Mouse (Mus musculus): ENCODE results near the gene Psg26.
"Not testable (repeated sequence)": the region's sequence is repeated elsewhere in the genome, so short reads cannot be mapped to it uniquely, and the experiment has no call there.

Psg26 gene

GRCm38 (mm10) chr7:18484077-18484476 lies at the start of gene Psg26:
Psg26 (minus strand) TSS chr7:18484177.
- no peak for DNase-seq (ENCODE audit: low read depth, low spot score)

- no peak for DNase-seq (ENCODE audit: low read depth, low spot score)
Measured at GRCm38 (mm10) chr7:18533420-18533819, 49.4 kb upstream of the Psg26 start.

- no peak for DNase-seq (ENCODE audit: low read depth, low spot score)
Measured at GRCm38 (mm10) chr7:18532169-18532568, 48.2 kb upstream of the Psg26 start, which contains the start of gene Psg25. Psg25 (minus strand) TSS chr7:18532269.

GRCm38 (mm10) chr7:18524668-18525067 lies 40.7 kb upstream of the Psg26 start:
- DNase-seq (ENCODE audit: low read depth, low spot score), result no peak

GRCm38 (mm10) chr7:18512848-18513247 lies 28.9 kb upstream of the Psg26 start:
- not testable (repeated sequence) for DNase-seq (ENCODE audit: low read depth, low spot score)

- not testable (repeated sequence) for DNase-seq (ENCODE audit: low read depth, low spot score)
Measured at GRCm38 (mm10) chr7:18512417-18512816, 28.4 kb upstream of the Psg26 start.

GRCm38 (mm10) chr7:18511479-18511878 lies 27.5 kb upstream of the Psg26 start:
- no peak for DNase-seq (ENCODE audit: low read depth, low spot score)

- not testable (repeated sequence) for DNase-seq (ENCODE audit: low read depth, low spot score)
Measured at GRCm38 (mm10) chr7:18431941-18432340, 52.0 kb downstream of the Psg26 start, which contains the start of gene Psg28. Psg28 (minus strand) TSS chr7:18432041.

Data from retina, postnatal 7 days (tissue).